Mouse (Mus musculus) urinary bladder, postnatal 14 days (tissue): ENCODE results near the gene Alox12.

Experiments used
- DNase-seq: peaks from one replicate; pipeline ENCODE4 v3.0.0; 2021; ENCODE audit warnings: low spot score

Gene Alox12

GRCm38 (mm10) chr11:70220731-70221602 is 34.2 kb downstream of the Alox12 start, which contains the start of gene Slc16a13:
Gene Slc16a13, minus strand, starts transcription at chr11:70221064.
- peak; percentile 94 for DNase-seq

- no peak for DNase-seq
Measured at GRCm38 (mm10) chr11:70220323-70220722, 34.8 kb downstream of the Alox12 start.

DNA sequence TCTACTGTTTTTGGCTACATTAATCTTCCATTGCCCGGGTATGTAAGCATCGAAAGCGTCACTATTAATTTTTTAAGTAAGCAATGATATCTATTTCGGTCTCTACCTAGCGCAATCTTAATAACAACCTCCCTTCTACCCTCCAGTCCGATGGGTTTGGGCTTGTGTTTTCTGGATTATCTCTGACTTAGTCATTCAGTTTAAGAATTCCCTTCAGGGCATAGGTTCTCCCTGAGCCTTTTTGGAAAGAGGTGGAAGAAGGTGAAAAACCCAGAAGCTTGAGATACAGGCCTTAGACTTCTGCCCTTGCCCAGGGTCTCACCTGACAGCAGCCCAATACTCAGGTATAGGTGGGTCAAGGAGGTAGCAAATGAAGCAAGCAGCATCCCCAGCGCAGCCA is 35.3 kb downstream of the Alox12 start:
- no peak for DNase-seq

DNA sequence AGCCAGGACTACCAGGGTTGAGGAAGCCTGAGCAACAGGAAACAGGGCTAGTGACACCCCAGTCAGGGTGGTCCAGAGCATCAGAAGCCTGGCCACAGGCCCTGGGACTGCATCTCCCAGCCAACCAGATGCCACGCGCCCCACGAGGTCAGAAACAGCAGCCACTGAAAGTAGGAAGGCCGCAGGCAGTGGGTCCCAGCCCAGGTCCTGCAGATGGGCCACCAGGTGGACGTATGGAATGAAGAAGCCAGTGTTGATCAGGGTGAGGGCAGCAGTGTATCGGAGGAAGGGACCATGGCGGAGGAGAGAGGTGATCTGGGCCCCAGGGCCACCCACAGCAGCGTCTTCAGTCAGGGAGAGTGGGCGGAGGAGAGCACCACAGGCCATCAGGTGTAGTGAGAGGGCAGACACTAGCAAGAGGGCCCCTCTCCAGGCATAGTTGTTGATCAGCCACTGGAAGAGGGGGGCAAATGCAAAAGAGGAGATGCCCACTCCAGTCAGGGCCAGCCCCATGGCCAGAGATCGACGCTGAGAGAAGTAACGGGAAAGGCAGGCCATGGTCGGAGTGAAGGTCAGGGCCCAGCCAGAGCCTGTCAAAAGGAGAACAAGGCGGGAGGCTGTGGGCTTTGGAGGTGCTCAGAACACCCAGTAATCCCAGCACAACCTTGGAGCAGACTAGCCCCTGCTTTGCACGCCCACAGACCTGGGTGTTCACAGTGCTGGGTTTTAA is 36.2 kb downstream of the Alox12 start:
- DNase-seq = no peak

DNA sequence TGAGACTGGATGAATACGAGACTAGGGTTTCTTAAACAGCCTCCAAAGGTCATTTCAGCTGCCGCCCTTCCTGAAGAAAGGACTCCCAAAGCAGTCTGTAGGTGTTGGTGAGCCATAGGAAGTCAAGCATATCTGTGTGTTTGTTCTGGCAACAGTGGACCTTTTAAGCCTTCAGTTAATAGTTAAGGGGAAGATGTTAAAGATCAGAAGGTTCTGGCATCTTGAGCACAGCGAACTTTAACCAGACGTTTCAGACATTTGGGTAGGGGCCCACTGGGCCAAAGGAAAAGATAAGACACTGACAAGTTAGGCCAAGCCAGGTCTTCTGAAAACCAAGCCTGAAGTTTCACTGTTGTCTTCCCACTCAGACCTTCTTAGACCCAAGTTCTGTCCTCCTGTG is 37.1 kb downstream of the Alox12 start:
- DNase-seq = no peak

- no peak for DNase-seq
Measured at GRCm38 (mm10) chr11:70216103-70216502, 39.0 kb downstream of the Alox12 start.

GRCm38 (mm10) chr11:70215301-70215700 is 39.9 kb downstream of the Alox12 start:
- no peak for DNase-seq

GRCm38 (mm10) chr11:70214856-70215209 is 40.3 kb downstream of the Alox12 start:
- DNase-seq = no peak

DNA sequence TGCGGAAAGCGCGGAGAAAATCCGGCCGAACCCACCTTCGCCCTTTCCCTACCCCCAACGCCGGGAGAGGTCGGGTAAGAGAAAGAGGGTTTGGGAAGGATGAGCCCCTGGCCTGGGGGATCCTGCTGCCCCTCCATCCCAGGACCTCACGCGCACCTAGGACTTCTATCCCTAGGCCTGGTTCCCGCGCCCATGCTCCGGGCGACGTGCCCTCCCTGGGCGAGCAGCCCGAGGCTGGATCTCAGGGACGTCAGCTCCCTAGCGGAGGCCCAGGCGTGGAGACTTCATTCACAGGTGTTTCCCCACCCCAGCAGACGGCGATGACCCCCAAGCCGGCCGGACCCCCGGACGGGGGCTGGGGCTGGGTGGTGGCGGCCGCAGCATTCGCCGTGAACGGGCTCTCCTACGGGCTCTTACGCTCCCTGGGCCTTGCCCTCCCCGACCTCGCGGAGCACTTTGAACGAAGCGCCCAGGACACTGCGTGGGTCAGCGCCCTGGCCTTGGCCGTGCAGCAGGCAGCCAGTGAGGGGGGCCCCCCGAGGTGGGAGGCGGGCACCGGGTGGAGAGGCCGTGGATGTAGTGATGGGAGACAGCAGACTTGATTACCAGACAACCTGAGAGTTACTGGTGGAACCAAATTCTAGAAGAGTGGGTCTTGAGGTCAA is 40.8 kb downstream of the Alox12 start:
- no peak for DNase-seq

- DNase-seq = no peak
Measured at GRCm38 (mm10) chr11:70213736-70214135, 41.4 kb downstream of the Alox12 start.

GRCm38 (mm10) chr11:70212896-70213295 is 42.3 kb downstream of the Alox12 start:
- peak; percentile 82 for DNase-seq

DNA sequence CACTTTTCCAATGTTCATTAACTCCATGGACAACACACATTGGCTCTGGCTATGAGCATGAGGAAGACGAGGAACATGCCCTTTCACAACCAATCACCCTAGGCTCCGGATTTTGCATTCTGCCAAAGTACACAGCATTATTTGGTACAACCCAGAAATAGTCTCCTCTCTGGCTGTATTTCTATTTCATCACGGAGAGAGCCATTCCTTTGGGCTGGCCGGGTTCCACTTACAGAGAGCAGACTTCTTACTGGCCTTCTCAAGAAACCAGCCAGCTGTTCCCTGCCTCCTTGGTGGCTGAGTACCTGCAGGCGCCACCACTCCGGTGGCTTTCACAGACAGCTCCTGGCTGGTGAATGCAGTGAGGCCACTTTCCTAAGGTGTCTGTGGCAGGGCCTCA is 42.7 kb downstream of the Alox12 start, which contains the start of gene Slc16a11:
TSS of gene Slc16a11 (plus strand) at position 330 of the 400 bp plus-strand sequence.
- DNase-seq = no peak

DNA sequence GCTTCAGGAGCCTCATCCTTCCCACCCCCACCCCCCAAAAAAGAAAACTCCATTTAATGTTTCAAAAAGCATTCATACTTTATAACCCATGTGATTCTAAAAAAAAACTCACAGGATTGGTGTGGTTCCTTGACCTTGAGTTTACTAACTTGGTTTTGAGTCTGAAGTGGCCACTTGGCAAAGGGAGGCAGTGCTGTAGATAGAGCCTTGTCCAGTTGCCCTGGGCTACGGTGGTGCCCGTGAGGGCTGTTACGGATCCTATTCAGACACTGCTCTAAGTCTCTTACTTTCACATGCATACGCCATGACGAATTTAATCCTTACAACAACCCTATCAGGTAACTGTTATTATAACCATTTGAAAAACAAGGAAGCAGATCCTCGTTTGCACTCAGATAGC is 43.2 kb downstream of the Alox12 start:
- DNase-seq = no peak

DNA sequence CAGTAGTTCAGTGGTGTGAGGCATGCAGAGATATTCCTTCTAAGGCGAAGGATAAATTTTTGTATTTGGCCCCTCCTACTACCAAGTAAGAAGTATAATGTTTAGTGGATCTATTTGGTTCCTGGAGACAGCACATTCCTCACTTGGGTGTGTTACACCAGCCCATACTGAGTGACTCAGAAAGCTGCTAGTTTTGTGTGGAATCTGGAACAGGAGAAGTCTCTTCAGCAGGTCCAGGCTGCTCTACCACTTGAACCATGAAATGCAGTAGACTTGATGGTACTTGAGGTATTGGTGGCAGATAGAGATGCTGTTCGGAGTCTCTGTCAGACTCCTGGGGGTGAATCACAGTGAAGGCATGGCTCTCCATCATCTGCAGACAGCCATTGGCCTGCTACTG is 44.5 kb downstream of the Alox12 start:
- DNase-seq = no peak

- DNase-seq = no peak
Measured at GRCm38 (mm10) chr11:70208778-70209388, 46.3 kb downstream of the Alox12 start.

DNA sequence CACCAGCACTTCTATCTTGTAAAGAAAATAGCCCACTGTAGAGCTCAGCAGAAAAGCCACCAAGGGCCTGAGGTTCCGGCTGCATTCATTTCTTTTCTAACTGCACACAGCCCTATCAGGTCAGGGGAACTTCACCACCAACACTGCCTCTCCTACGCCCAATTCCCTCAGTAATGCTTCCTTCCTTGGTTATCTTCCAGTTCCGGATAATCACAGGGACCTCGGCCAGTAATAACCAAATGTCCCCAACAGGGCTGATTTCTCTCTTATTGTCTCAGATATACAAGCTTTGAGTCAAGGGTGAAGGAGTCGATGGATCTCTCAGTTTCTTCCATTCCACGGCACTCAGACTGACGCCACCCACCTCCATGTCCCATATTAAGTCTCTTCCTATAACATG is 47.9 kb downstream of the Alox12 start:
- no peak for DNase-seq

DNA sequence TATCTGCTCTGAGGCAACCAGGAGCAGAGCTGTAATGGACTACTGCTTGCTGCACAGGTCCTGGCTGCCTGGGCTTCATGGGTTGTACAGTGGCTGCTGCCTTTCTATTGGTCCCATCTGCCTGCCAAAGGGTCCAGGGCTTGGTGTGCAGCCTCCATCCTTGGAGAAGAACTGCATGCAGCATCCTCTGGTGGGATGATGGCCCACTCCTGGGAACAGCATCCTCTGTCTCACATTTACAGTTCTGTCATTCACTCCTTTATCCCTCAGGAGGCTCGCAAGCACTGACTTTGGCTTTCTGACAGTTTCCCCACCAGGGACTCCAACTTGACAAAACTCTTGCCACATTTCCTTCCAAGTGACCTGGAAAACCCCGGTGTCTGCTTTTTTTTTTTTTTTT is 48.4 kb downstream of the Alox12 start:
- DNase-seq = no peak

- DNase-seq = peak; percentile 92
Measured at GRCm38 (mm10) chr11:70201691-70202090, 53.5 kb downstream of the Alox12 start.

DNA sequence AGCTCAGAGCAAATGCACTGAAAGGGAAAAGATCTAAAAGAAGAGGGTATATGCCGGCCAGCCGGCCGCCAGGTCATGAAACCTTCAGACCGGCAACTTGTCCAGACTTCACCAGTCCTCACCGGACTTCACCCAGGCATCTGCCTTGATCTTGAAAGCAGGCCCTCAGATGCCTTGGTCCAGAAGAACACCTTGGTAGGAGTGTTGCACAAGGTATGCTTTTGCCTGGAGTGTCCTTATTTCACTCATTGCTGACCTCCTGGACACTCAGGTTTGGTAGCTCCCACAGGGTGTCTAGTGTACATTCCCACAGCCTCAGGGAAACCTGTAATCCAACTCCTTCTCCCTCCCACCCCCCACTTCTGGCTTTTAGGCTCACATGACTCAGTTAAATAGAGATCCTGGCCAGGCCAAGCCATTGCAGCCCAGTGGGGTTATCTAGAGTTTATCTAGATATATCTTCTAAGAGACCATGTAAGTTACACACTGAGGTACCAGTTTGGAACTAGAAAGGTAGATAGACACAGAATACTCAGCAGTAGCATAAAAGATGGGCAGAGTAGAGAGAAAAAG is 55.0 kb downstream of the Alox12 start:
- DNase-seq = no peak

DNA sequence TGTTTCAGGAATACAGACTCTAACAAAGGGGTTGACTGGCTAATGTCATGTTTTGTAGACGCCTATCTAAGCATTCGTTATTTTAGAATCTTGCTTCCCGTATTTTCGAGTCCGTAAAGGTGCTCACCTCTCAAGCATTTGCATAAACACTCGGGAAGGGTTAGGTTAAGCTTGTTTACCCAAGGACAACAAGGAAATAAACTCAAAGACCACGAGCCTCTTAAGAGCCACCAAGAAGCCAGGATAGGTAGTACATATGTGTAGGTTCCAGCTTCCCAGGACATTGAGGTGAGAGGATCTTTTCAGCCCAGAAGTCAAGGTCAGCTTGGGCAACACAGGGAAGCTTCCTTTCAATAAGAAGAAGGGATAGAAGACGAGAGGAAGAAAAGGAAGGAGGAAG is 56.0 kb downstream of the Alox12 start:
- no peak for DNase-seq

DNA sequence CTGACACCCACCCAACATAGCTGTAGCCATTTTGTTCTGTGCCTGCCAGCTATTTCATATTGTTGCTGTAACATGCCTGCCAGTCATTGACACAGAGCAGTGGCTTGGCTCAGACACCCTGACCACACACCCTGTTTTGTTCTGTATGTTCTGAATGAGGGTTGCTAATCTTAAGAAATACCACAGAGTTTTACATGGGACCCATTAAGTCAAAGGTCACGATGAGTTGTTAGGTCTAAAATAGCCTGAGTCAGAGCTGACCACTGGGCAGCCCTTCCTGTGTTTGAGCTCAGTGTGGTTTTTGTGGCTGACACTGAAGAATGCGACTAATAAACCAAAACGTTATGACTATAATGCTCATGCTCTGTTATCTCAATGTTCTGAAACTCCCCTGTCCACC is 56.8 kb downstream of the Alox12 start:
- DNase-seq = no peak
